Mouse (Mus musculus) heart, embryonic 11.5 days (tissue): ENCODE data around the gene Fkbp4. TPM values are rescaled to one million over a fixed set of nuclear protein-coding genes. Genes with fewer than 3 reads are reported as not detected.

Experiments used
- ATAC-seq: fragments of 200-750 bp; cut with Nextera tagmentation; replicated peaks from 2 replicates; pipeline ENCODE4 v1.8.0; 2017; ENCODE audit warnings: moderate library complexity; ENCODE audit not compliant: insufficient number of reproducible peaks, low FRiP score, low TSS enrichment
- H3K27ac ChIP-seq: fragments of 300-500 bp; sonication (generic); 2 replicates; pipeline ENCODE4 v1.5.1; 2014; ENCODE audit warnings: mild to moderate bottlenecking, low read depth, low read length
- H3K27me3 ChIP-seq: fragments of 300-500 bp; sonication (generic); 2 replicates; pipeline ENCODE4 v1.6.1; 2014; ENCODE audit warnings: mild to moderate bottlenecking, low read length, mixed read lengths; ENCODE audit not compliant: control insufficient read depth, insufficient read depth
- H3K36me3 ChIP-seq: fragments of 300-500 bp; sonication (generic); 2 replicates; pipeline ENCODE4 v1.6.1; 2014; ENCODE audit warnings: mild to moderate bottlenecking, low read length, moderate library complexity, mixed read lengths; ENCODE audit not compliant: control insufficient read depth, insufficient read depth
- H3K4me1 ChIP-seq: fragments of 300-500 bp; sonication (generic); 2 replicates; pipeline ENCODE4 v1.6.1; 2014; ENCODE audit warnings: low read length; ENCODE audit not compliant: control insufficient read depth, insufficient read depth
- H3K4me2 ChIP-seq: fragments of 300-500 bp; sonication (generic); 2 replicates; pipeline ENCODE4 v1.6.1; 2014; ENCODE audit warnings: mild to moderate bottlenecking, moderate library complexity
- H3K4me3 ChIP-seq: fragments of 300-500 bp; sonication (generic); 2 replicates; pipeline ENCODE4 v1.5.1; 2014; ENCODE audit warnings: low read depth, low read length
- H3K9ac ChIP-seq: fragments of 300-500 bp; sonication (generic); 2 replicates; pipeline ENCODE4 v1.6.1; 2014; ENCODE audit warnings: mild to moderate bottlenecking, low read depth, low read length, moderate library complexity
- H3K9me3 ChIP-seq: fragments of 300-500 bp; sonication (generic); replicated peaks from 2 replicates; pipeline ENCODE4 v1.6.1; 2016; ENCODE audit warnings: low read length; ENCODE audit not compliant: control insufficient read depth
- WGBS: fragments of 180-500 bp; shearing (Covaris S2); extraction: QIAGEN DNeasy Blood & Tissue Kit; methylation state at CpG from one replicate; pipeline ENCODE4 v1.1.7; 2014; ENCODE audit not compliant: insufficient replicate concordance; 5-methylcytosine and 5-hydroxymethylcytosine counted together
- polyA plus RNA-seq: library from polyadenylated mRNA; unstranded; fragments of >200 nt; fragmentation: Nextera tagmentation; extraction: Ambion mirVana; gene quantifications from 2 replicates; pipeline ENCODE4 v1.2.1, GENCODE M21; 2014

The Fkbp4 gene
- polyA plus RNA-seq, 1 experiment from 2014 or later, result 270 TPM

- WGBS, result 73% methylated on average over 2 of the region's 2 CpGs
- H3K9me3 ChIP-seq, result no peaks in the 10 kb centered on the region
- ATAC-seq, result no peak
- no peak overlapping the region for H3K27ac ChIP-seq
- no peak overlapping the region for H3K4me3 ChIP-seq
- no peaks in the 10 kb centered on the region for H3K36me3 ChIP-seq
- H3K4me2 ChIP-seq, result no peak overlapping the region
- H3K27me3 ChIP-seq, result no peaks in the 10 kb centered on the region
- H3K9ac ChIP-seq, result no peak overlapping the region
- 0 out of 2 replicates have a peak, but pooled peaks cover 5% of the 10 kb centered on the region for H3K4me1 ChIP-seq
Observed at GRCm38 (mm10) chr6:128421036-128421435, 17.4 kb downstream of the Fkbp4 start.

GRCm38 (mm10) chr6:128418076-128418475 is 20.4 kb downstream of the Fkbp4 start:
- 0 out of 2 replicates have a peak, but pooled peaks cover 5% of the 10 kb centered on the region for H3K4me1 ChIP-seq
- WGBS, result 82% methylated on average over 1 of the region's 1 CpGs
- H3K27me3 ChIP-seq, result no peaks in the 10 kb centered on the region
- no peak for ATAC-seq
- no peak overlapping the region for H3K4me3 ChIP-seq
- no peak overlapping the region for H3K9ac ChIP-seq
- no peaks in the 10 kb centered on the region for H3K9me3 ChIP-seq
- H3K27ac ChIP-seq, result no peak overlapping the region
- no peak overlapping the region for H3K4me2 ChIP-seq
- peaks cover 2% of the 10 kb centered on the region; the same call in 1 of the 2 replicates for H3K36me3 ChIP-seq

GRCm38 (mm10) chr6:128416169-128416568 is 22.3 kb downstream of the Fkbp4 start:
- no peaks in the 10 kb centered on the region for H3K27me3 ChIP-seq
- WGBS, result 86% methylated on average over 5 of the region's 5 CpGs
- no peak overlapping the region for H3K4me3 ChIP-seq
- ATAC-seq, result no peak
- H3K9ac ChIP-seq, result no peak overlapping the region
- H3K9me3 ChIP-seq, result no peaks in the 10 kb centered on the region
- H3K36me3 ChIP-seq, result peaks cover 9% of the 10 kb centered on the region
- H3K4me1 ChIP-seq, result 0 out of 2 replicates have a peak, but pooled peaks cover 4% of the 10 kb centered on the region
- no peak overlapping the region for H3K27ac ChIP-seq
- no peak overlapping the region for H3K4me2 ChIP-seq

- Histone ChIP-seq H3K4me1 (no peaks in the 10 kb centered on the region), H3K9ac (no peak overlapping the region), H3K9me3 (no peaks in the 10 kb centered on the region), H3K4me3 (no peak overlapping the region), H3K27me3 (no peaks in the 10 kb centered on the region), H3K36me3 (peaks cover 34% of the 10 kb centered on the region), H3K27ac (no peak overlapping the region), H3K4me2 (no peak overlapping the region)
- ATAC-seq, result no peak
- WGBS, result 16% methylated on average over 3 of the region's 3 CpGs
Observed at GRCm38 (mm10) chr6:128411115-128411514, 27.4 kb downstream of the Fkbp4 start.

- no peaks in the 10 kb centered on the region for H3K4me1 ChIP-seq
- H3K9me3 ChIP-seq, result no peaks in the 10 kb centered on the region
- no peak overlapping the region for H3K9ac ChIP-seq
- ATAC-seq, result no peak
- no peak overlapping the region for H3K27ac ChIP-seq
- H3K4me2 ChIP-seq, result no peak overlapping the region
- H3K36me3 ChIP-seq, result peaks cover 35% of the 10 kb centered on the region
- WGBS, result 93% methylated on average over 13 of the region's 13 CpGs
- no peaks in the 10 kb centered on the region for H3K27me3 ChIP-seq
- H3K4me3 ChIP-seq, result no peak overlapping the region
Observed at GRCm38 (mm10) chr6:128410305-128410704, 28.2 kb downstream of the Fkbp4 start.

- ATAC-seq, result no peak
Observed at GRCm38 (mm10) chr6:128408544-128409125, 29.8 kb downstream of the Fkbp4 start.

GRCm38 (mm10) chr6:128404708-128405107 is 33.8 kb downstream of the Fkbp4 start:
- Histone ChIP-seq H3K4me3 (no peak overlapping the region), H3K27me3 (no peaks in the 10 kb centered on the region), H3K4me1 (peaks cover 4% of the 10 kb centered on the region; the same call in 1 of the 2 replicates), H3K36me3 (peaks cover 17% of the 10 kb centered on the region), H3K9ac (no peak overlapping the region), H3K27ac (no peak overlapping the region), H3K4me2 (no peak overlapping the region), H3K9me3 (no peaks in the 10 kb centered on the region)
- WGBS, result 62% methylated on average over 5 of the region's 5 CpGs
- no peak for ATAC-seq

More at GRCm38 (mm10) chr6:128408544-128409125, 29.8 kb downstream of the Fkbp4 start:
- Histone ChIP-seq H3K27me3 (no peaks in the 10 kb centered on the region), H3K27ac (no peak overlapping the region), H3K4me2 (no peak overlapping the region), H3K36me3 (peaks cover 35% of the 10 kb centered on the region), H3K9me3 (no peaks in the 10 kb centered on the region), H3K9ac (no peak overlapping the region), H3K4me1 (no peaks in the 10 kb centered on the region), H3K4me3 (no peak overlapping the region)
- WGBS, result 89% methylated on average over 7 of the region's 7 CpGs

- no peak overlapping the region; the same call in 1 of the 2 replicates for H3K27ac ChIP-seq
- ATAC-seq, result no peak; the same call in 1 of the 2 replicates
- WGBS, result 48% methylated on average over 21 of the region's 21 CpGs
- no peaks in the 10 kb centered on the region for H3K27me3 ChIP-seq
- peak overlapping the region; percentile 23 for H3K4me3 ChIP-seq
- peak overlapping the region; percentile 57 for H3K4me2 ChIP-seq
- peaks cover 6% of the 10 kb centered on the region; the same call in 1 of the 2 replicates for H3K4me1 ChIP-seq
- no peaks in the 10 kb centered on the region for H3K36me3 ChIP-seq
- H3K9me3 ChIP-seq, result no peaks in the 10 kb centered on the region
- peak overlapping the region; percentile 66 for H3K9ac ChIP-seq
Observed at GRCm38 (mm10) chr6:128399421-128400185, 38.9 kb downstream of the Fkbp4 start.
